Mouse (Mus musculus): ENCODE results near the gene Gm16181. TPM values are rescaled to one million over a fixed set of nuclear protein-coding genes. Genes with fewer than 3 reads are reported as not detected.

Gene Gm16181
- polyA plus RNA-seq, 1 experiment from 2014 or later = 0.59 TPM

DNA sequence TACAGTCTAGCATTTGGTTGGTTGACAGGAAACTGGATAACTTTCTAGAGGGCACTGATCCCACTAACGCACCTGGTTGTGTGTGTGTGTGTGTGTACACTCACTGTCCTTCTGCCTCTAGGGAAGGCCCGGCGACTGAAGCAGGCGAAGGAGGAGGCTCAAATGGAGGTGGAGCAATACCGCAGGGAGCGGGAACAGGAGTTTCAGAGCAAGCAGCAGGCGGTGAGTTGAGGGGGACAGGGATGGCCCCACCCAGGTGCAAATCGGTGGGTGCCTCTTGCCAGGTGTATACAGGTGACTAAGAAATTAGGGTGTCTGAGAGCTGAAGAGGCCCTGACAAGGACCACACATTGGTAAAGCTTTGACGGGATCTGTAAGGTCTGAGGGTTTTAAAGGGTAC, 16.4 kb downstream of the Gm16181 start:
- peaks cover 37% of the 10 kb centered on the region for H3K4me1 ChIP-seq
- H3K27ac ChIP-seq = peak overlapping the region; percentile 97
- WGBS = 78% methylated on average over 9 of the region's 9 CpGs

DNA sequence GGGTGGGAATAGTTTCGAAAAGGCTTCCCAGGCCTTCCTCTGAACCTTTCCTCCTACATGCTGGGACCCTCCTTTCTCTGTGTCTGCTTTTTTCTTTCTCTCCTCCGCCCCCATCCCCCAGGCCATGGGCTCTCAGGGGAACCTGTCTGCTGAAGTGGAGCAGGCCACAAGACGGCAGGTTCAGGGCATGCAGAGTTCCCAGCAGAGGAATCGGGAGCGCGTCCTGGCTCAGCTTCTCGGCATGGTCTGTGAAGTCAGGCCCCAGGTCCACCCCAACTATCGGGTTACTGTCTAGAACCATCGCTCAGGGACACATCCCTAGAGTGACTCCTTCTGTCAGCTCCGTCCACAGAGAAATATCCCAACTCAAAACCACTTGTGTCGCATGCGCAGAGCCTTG, 16.9 kb downstream of the Gm16181 start:
- 91% methylated on average over 12 of the region's 12 CpGs for WGBS
- H3K36me3 ChIP-seq (ENCODE audit: poor library complexity, severe bottlenecking) = peaks cover 11% of the 10 kb centered on the region
- H3K4me3 ChIP-seq = no peak overlapping the region
- H3K9me3 ChIP-seq (replicated peaks) = no peaks in the 10 kb centered on the region
- H3K4me2 ChIP-seq = peak overlapping the region; percentile 85; the same call in 1 of the 2 replicates
- ATAC-seq = no peak
- peaks cover 37% of the 10 kb centered on the region for H3K4me1 ChIP-seq
- H3K9ac ChIP-seq = no peak overlapping the region
- no peaks in the 10 kb centered on the region for H3K27me3 ChIP-seq
- no peak overlapping the region for H3K27ac ChIP-seq

More for the DNA sequence above, 16.4 kb downstream of the Gm16181 start:
- ATAC-seq = no peak
- Histone ChIP-seq H3K9me3 (replicated peaks) (no peaks in the 10 kb centered on the region), H3K9ac (peak overlapping the region; percentile 86), H3K36me3 (ENCODE audit: poor library complexity, severe bottlenecking) (peaks cover 11% of the 10 kb centered on the region), H3K4me3 (peak overlapping the region; percentile 58), H3K4me2 (peak overlapping the region; percentile 85), H3K27me3 (no peaks in the 10 kb centered on the region)

DNA sequence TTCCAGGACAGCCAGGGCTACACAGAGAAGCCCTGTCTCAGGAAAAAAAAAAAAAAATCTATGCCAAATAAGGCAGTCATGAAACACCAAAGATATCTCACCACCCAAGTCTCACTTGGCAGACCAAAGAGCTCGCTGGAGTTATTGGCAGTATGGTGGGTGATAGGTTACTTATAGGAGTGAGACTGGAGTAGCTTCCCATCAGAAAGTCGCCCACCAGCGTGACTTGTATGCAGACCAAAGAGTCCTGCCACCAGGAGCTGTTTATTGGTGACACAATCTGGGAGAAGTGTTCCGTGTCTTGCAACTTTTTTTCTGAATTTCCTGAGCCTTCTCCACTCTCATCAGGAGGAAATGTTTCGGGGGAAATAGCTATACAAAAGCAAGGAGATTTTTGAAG, 19.1 kb downstream of the Gm16181 start:
- peaks cover 39% of the 10 kb centered on the region for H3K4me1 ChIP-seq
- no peaks in the 10 kb centered on the region for H3K9me3 ChIP-seq (replicated peaks)
- no peak overlapping the region for H3K27ac ChIP-seq
- H3K9ac ChIP-seq = no peak overlapping the region
- no peak overlapping the region for H3K4me2 ChIP-seq
- no peak overlapping the region for H3K4me3 ChIP-seq
- H3K27me3 ChIP-seq = no peaks in the 10 kb centered on the region
- peaks cover 18% of the 10 kb centered on the region for H3K36me3 ChIP-seq (ENCODE audit: poor library complexity, severe bottlenecking)
- 81% methylated on average over 5 of the region's 5 CpGs for WGBS
- ATAC-seq = no peak

DNA sequence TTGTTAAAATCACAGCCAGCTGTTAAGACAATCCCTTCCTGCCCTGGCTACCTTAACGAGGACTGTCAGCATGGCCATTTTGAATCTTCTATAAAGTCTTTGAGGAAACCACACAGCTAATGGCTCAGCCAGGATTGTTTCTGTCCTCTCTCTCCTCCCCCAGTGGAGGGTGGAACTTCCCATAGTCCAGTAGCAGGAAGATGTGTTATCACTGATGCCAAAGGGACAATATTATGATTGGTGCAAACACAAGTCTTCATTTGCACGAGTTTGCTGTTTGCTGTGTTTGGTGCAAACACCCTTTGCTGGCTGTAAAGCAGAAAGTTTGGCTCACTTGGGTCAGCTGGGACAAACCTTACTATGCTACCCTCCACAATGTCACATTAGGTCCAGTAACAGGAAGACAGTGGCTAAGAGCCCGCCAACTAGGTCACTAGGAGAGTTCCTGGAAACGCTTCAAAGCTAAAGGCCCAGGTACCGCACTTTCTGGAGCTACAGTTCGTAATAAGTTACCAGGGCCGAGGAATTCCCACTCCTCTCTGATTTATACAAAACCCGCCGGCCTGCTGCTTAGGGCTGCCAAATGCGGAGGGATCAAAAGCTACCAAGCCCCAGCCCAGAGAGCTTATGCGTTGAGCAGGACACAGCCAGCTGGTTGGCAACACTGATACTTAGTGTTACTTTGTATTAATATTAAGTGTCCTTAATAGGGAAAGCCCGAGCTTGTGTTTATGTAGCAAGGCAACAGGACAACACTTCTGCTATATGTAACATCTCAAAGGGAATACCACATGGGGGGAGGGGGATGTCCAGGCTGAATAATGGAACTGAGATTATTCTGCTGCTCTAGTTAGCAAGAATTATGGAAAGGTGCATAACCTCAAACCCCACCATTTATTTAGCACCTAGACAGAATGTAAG, 20.0 kb downstream of the Gm16181 start:
- Histone ChIP-seq H3K4me2 (peak overlapping the region; percentile 97), H3K4me3 (peak overlapping the region; percentile 99), H3K9me3 (replicated peaks) (no peaks in the 10 kb centered on the region), H3K4me1 (peaks cover 44% of the 10 kb centered on the region), H3K36me3 (ENCODE audit: poor library complexity, severe bottlenecking) (peaks cover 27% of the 10 kb centered on the region), H3K9ac (peak overlapping the region; percentile 100), H3K27ac (peak overlapping the region; percentile 99), H3K27me3 (no peaks in the 10 kb centered on the region)
- WGBS = 30% methylated on average over 12 of the region's 12 CpGs
- 0 out of 2 replicates have a peak, but pooled peaks have one; percentile 0 for ATAC-seq

DNA sequence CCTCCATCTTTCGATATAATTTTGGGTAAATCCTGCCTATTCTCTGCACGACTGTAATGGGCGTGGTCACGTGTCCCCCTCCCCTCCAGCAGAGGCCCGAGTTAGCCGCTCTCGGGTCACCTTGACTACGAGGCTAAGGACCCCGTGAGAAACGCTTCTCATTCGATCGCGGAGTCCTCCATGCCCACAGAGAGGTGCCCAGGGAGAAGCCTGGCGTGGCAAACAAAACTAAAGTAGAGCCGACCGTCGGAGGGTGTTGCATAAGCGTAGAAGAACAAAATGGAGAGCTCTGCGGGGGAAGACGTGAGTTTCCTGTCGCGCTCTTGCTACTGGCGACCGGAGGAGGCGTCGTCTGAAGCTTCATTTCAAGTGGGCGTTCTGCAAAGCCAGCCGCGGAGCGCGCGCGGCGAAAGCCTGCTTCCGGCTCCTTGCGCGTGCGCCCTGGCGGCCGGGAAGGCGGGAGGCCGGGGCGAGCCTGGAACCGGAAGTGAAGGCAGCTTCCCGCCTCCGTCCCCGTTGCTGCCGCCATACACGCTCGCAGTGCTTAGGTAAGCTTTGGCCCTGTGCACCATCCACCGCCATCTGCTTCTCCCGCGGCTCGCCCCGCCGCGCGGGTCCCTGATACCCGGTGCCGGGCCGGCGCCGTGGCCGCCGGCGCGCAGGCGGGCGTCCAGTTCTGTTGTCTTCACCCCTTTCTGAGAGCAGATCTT, 20.8 kb downstream of the Gm16181 start, which contains the start of gene Ddx39b:
TSS of gene Ddx39b (plus strand) at position 442 of the 710 bp plus-strand sequence.
- Histone ChIP-seq H3K36me3 (ENCODE audit: poor library complexity, severe bottlenecking) (peaks cover 35% of the 10 kb centered on the region), H3K4me3 (peak within 1 kb of the TSS; percentile 99), H3K9me3 (replicated peaks) (no peaks in the 10 kb centered on the region), H3K9ac (peak within 1 kb of the TSS; percentile 100), H3K4me1 (peaks cover 51% of the 10 kb centered on the region), H3K4me2 (peak within 1 kb of the TSS; percentile 97), H3K27me3 (no peaks in the 10 kb centered on the region), H3K27ac (peak within 1 kb of the TSS; percentile 99)
- ATAC-seq = peak; percentile 92
- 1% methylated on average over 69 of the region's 69 CpGs for WGBS

DNA sequence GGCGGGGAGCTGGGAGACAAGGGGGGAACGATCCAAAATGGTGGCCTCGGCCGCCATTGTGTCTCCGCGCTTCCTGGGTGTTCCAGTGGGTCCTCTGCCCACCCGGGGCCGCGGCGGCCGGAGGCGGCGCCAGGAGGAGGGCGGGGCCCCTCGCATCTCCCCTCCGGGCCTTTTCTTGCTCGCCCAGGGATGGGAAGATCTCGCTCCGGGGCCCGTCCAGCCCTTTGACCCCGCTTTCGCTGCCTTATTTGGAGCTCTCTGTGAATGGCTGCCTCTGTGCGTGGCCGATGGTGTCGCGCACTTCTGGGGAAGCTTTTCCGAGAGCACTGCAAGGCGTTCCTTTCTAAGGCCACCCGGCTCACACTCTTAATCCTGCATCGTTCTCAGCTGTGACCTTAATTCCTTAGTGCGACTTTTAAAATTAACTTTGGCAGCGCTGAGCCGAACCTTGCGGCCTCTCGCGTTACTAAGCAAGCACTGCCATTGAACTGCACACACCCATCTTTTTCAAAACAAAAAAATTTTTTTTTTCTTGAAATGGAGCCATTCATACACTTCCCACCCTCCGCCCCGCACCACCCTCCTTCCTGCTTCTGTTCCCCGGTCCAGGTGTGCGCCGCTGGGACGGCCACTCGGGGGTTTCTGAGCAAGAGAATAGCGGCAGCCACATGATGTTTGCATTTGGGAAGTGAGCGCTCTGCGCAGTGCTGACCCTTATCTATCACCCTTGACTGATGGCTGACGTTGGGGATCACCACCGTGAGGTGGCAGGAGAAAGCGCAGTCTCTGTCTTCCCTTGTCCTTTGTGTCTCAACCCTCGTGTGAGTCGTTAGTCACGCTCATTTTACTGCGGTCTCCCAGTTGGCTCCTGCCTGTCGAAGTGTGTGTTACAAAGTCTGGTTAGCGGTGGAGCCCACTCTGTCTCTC, 21.6 kb downstream of the Gm16181 start:
- Histone ChIP-seq H3K4me3 (peak overlapping the region; percentile 99), H3K36me3 (ENCODE audit: poor library complexity, severe bottlenecking) (peaks cover 43% of the 10 kb centered on the region), H3K9ac (peak overlapping the region; percentile 100), H3K4me2 (peak overlapping the region; percentile 97), H3K4me1 (peaks cover 51% of the 10 kb centered on the region), H3K27me3 (no peaks in the 10 kb centered on the region), H3K27ac (peak overlapping the region; percentile 99), H3K9me3 (replicated peaks) (no peaks in the 10 kb centered on the region)
- WGBS = under 1% methylated on average over 51 of the region's 55 CpGs
- peak; percentile 41 for ATAC-seq

DNA sequence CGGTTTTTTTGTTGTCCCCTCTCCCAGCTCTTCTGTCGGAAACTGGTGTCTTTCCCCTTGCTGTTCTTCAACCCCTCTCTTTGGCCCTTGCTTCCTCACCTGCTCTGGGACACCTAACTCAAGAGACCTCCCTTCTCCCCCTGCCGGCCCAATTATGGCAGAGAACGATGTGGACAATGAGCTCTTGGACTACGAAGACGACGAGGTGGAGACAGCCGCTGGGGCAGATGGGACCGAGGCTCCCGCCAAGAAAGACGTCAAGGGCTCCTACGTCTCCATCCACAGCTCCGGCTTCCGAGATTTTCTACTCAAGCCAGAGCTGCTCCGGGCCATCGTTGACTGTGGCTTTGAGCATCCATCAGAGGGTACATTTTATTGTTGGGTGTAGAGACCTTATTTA, 22.5 kb downstream of the Gm16181 start:
- Histone ChIP-seq H3K4me3 (peak overlapping the region; percentile 99), H3K9ac (peak overlapping the region; percentile 100), H3K27me3 (no peaks in the 10 kb centered on the region), H3K4me1 (peaks cover 58% of the 10 kb centered on the region), H3K36me3 (ENCODE audit: poor library complexity, severe bottlenecking) (peaks cover 51% of the 10 kb centered on the region), H3K27ac (peak overlapping the region; percentile 99), H3K9me3 (replicated peaks) (no peaks in the 10 kb centered on the region), H3K4me2 (peak overlapping the region; percentile 97)
- no peak for ATAC-seq
- WGBS = 3% methylated on average over 16 of the region's 16 CpGs

DNA sequence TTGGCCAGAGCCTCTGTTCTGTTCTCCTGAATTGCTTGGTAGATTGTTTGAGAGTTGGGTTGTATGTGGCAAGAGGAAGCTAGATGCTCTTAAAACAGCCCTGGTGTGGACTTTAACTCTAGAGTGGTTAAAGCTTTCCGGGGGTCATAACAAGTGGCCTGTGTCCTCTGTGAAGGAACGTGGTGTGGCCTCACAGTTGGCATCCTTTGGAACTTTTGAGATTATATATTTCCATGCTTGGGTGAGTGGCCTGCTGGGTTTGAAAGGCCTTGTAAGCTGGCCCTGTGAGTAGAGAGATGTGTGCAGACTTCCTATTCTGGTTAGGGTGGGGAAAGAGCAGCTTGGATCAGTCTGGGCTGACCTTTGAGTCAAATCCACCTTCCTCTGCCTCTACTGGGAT, 24.4 kb downstream of the Gm16181 start:
- no peaks in the 10 kb centered on the region for H3K27me3 ChIP-seq
- H3K9me3 ChIP-seq (replicated peaks) = no peaks in the 10 kb centered on the region
- H3K4me2 ChIP-seq = peak overlapping the region; percentile 97
- 77% methylated on average over 2 of the region's 2 CpGs for whole genome bisulfite sequencing
- H3K9ac ChIP-seq = peak overlapping the region; percentile 100
- ATAC-seq = no peak
- peaks cover 58% of the 10 kb centered on the region for H3K4me1 ChIP-seq
- peaks cover 71% of the 10 kb centered on the region for H3K36me3 ChIP-seq (ENCODE audit: poor library complexity, severe bottlenecking)
- H3K4me3 ChIP-seq = peak overlapping the region; percentile 99
- no peak overlapping the region for H3K27ac ChIP-seq

DNA sequence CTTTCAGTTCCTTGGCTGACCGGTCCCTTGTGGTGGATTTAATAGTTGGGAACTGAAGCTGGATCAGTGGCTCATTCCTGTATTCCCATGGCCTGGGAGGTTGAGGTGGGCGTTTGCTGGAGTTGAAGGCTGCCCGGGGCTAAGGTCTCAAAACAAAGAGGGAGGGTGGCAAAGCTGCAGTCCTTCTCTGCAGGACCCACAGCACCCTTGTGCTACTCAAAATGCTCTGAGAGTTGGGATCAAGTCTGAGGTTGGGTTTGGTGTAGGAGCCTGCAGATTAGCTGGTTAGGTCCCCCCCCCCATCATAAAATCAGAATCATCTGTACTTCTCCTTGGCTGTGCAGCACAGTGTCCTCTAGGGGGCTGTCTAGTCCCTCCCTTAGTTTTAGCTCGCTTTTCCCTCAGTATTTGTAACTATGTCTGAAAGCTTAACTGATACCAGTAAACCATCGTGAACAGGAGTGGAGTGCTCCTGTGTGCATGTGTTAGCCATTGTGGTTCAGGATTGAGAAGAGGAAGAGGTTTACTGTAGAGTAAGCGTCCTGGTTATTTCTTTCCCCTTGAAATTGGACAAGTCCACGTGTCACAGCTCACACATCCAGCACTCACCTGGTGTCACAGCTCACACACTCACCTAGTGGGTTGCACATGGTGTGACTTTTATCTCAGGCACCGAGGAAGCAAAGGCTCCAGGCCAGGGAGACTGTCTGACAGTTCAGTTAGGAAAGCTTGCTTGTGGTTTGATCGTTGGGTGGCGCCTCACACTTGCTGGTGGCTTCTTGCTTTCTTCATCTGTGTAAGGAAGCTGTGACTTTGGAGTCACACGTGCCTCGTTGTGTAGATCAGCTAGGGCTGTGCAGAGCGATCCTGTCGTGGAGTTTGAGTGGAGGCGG, 25.3 kb downstream of the Gm16181 start:
- Histone ChIP-seq H3K4me2 (peak overlapping the region; percentile 97), H3K9me3 (replicated peaks) (no peaks in the 10 kb centered on the region), H3K4me1 (peaks cover 49% of the 10 kb centered on the region), H3K9ac (peak overlapping the region; percentile 100), H3K27ac (no peak overlapping the region; the same call in 1 of the 2 replicates), H3K4me3 (peak overlapping the region; percentile 99), H3K27me3 (no peaks in the 10 kb centered on the region), H3K36me3 (ENCODE audit: poor library complexity, severe bottlenecking) (peaks cover 80% of the 10 kb centered on the region)
- ATAC-seq = no peak
- WGBS = 82% methylated on average over 15 of the region's 15 CpGs

DNA sequence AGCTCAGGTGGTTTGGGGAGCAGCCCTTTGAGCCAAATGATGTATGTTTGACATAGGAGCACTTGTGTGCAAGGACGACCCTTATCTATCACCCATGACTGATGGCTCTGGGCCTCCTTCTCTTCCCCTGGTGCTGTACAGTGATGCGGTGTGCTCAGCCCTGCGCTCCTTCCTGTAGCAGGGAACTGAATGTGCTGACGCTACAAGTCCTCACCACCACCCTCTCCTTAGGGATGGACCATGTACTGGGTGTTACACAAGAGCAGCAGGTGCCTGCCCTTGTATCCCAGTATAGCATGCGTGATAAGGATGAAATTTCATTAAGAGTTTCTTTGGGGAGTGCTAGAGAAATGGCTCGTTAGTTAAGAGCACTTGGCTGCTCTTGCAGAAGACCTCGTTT, 26.5 kb downstream of the Gm16181 start:
- no peak overlapping the region for H3K4me3 ChIP-seq
- H3K4me1 ChIP-seq = peaks cover 48% of the 10 kb centered on the region
- H3K9ac ChIP-seq = peak overlapping the region; percentile 1; the same call in 1 of the 2 replicates
- no peak overlapping the region for H3K27ac ChIP-seq
- no peaks in the 10 kb centered on the region for H3K9me3 ChIP-seq (replicated peaks)
- peaks cover 91% of the 10 kb centered on the region for H3K36me3 ChIP-seq (ENCODE audit: poor library complexity, severe bottlenecking)
- H3K4me2 ChIP-seq = no peak overlapping the region
- no peaks in the 10 kb centered on the region for H3K27me3 ChIP-seq
- 81% methylated on average over 7 of the region's 7 CpGs for WGBS
- no peak for ATAC-seq

All from forebrain, embryonic 13.5 days (tissue).